ENCODE assay signal across 9 mouse cellular contexts in genomic region chr2:113390935-113391334, GRCm38 (mm10).
A peak's percentile ranks its signal among the peaks of the same experiment; 100 is the strongest.
DNase-seq lines count a peak whose midpoint lies in the region; ATAC-seq and TF ChIP-seq lines count a peak whose summit lies in the region.
"Had no signal": no experiment of that assay in that cellular context is flagged by ENCODE, and none has a peak within 500 bp of the region (broad histone marks: within the 10 kb centered on the region; RNA-seq: fewer than 3 reads in every experiment).

No protein-coding gene starts in this region.

- POLR2A ChIA-PET in Patski (lab: Charles Lee): no interaction called here

- H3K9me3 ChIP-seq in forebrain, postnatal 0 days (ENCODE audit: low read length): no peaks in the 10 kb centered on the region
- H3K9me3 ChIP-seq in neural tube, embryonic 12.5 days: no peaks in the 10 kb centered on the region

- no peak overlapping the region for H3K4me3 ChIP-seq in forebrain, postnatal 0 days (ENCODE audit: low read depth, low read length)
- no peak overlapping the region for H3K4me3 ChIP-seq in neural tube, embryonic 12.5 days

- no peak overlapping the region for H3K27ac ChIP-seq in forebrain, postnatal 0 days (ENCODE audit: low read depth, low read length)
- no peak overlapping the region for H3K27ac ChIP-seq in neural tube, embryonic 12.5 days
- H3K27ac ChIP-seq: macrophage had no signal

- WGBS in forebrain, postnatal 0 days: 52% methylated on average over 3 of the region's 3 CpGs
- WGBS in neural tube, embryonic 12.5 days: 51% methylated on average over 3 of the region's 3 CpGs

- in situ Hi-C loops in Patski (cut with MboI; ENCODE audit: low pct_unique_long_range_greater_than_20kb): loop anchor here (5.0 kb wide), 1 partner anchor 36 kb away; no protein-coding TSS in a partner anchor

- peak; percentile 32 to 38 for DNase-seq in kidney, adult 8-10 months
- no peak for DNase-seq in kidney, adult 11 months
- no peak for DNase-seq in Patski (ENCODE audit: low read depth, low spot score)
- peak; percentile 24 for DNase-seq in forebrain, postnatal 0 days
- peak; percentile 55 for DNase-seq in kidney, postnatal 14 days
- DNase-seq in thymus, postnatal 25 days: no peak

- H3K4me1 ChIP-seq in forebrain, postnatal 0 days (ENCODE audit: insufficient read depth): no peaks in the 10 kb centered on the region
- no peaks in the 10 kb centered on the region for H3K4me1 ChIP-seq in neural tube, embryonic 12.5 days

- H3K27me3 ChIP-seq in Patski: no peaks in the 10 kb centered on the region
- H3K27me3 ChIP-seq in forebrain, postnatal 0 days (ENCODE audit: insufficient read depth, low read length): no peaks in the 10 kb centered on the region
- H3K27me3 ChIP-seq in neural tube, embryonic 12.5 days (replicated peaks): no peaks in the 10 kb centered on the region

- peak; percentile 86 for ATAC-seq in Patski
- peak; percentile 59; the same call in 1 of the 2 replicates for ATAC-seq in forebrain, postnatal 0 days
- peak; percentile 45; the same call in 1 of the 2 replicates for ATAC-seq in neural tube, embryonic 12.5 days (ENCODE audit: low FRiP score, low read depth)
- no peak for ATAC-seq in erythroid progenitor cell, adult 5-6 weeks (replicated peaks; ENCODE audit: low FRiP score, poor library complexity, severe bottlenecking)

- peak; percentile 65 for TF ChIP-seq CTCF in Patski (IDR thresholded peaks at IDR 0.05)
- peak; percentile 75 for TF ChIP-seq CTCF in forebrain, postnatal 0 days (IDR thresholded peaks at IDR 0.05; ENCODE audit: low read depth)

- H3K4me2 ChIP-seq in forebrain, postnatal 0 days (ENCODE audit: low read depth): no peak overlapping the region
- H3K4me2 ChIP-seq in neural tube, embryonic 12.5 days (replicated peaks): no peak overlapping the region

- H3K36me3 ChIP-seq in forebrain, postnatal 0 days (ENCODE audit: insufficient read depth): no peaks in the 10 kb centered on the region
- no peaks in the 10 kb centered on the region for H3K36me3 ChIP-seq in neural tube, embryonic 12.5 days

- CTCF ChIA-PET in Patski (lab: Charles Lee): interaction anchor here (0.6 to 3.1 kb wide), 6 partner anchors 9 to 84 kb away, joined by 3 to 20 read pairs (median 4); no protein-coding TSS in a partner anchor

- no peak overlapping the region for H3K9ac ChIP-seq in forebrain, postnatal 0 days
- H3K9ac ChIP-seq in neural tube, embryonic 12.5 days: no peak overlapping the region

Comparison
In these comparisons a context has a peak if more than half of its experiments do, and no peak if none do; other contexts are left out.
1. DNase-seq: peak in kidney, adult 8-10 months (2 of 2), forebrain, postnatal 0 days (single experiment) and kidney, postnatal 14 days (single experiment); none in kidney, adult 11 months (single experiment), Patski (single experiment) and thymus, postnatal 25 days (single experiment).